Mouse (Mus musculus) gastrocnemius, postnatal 25 days (tissue): ENCODE results near the gene Sec16b. TPM values are rescaled to one million over a fixed set of nuclear protein-coding genes. Genes with fewer than 3 reads are reported as not detected.

Source experiments
- DNase-seq: peaks from one replicate; pipeline ENCODE4 v3.0.0; 2022
- long read RNA-seq, 2 experiments: library from polyadenylated mRNA; stranded (forward); transcript quantifications; one replicate each; pipeline ENCODE4 v2.0.0; 2021
- total RNA-seq, 2 experiments: library from RNA; stranded (reverse); gene quantifications; 1 replicate in 1 of 2; 2 replicates in 1 of 2; pipeline ENCODE4 v1.2.3; 2021

Sec16b gene
- total RNA-seq = 1 to 10 TPM; 1.2 to 1.8 TPM
- long read RNA-seq, experiment 1 = 0 reads
- long read RNA-seq, experiment 2, partial matches to known transcripts = 1 of 1 reads
- long read RNA-seq, experiment 2, other reads (novel, unspliced or antisense) = 0 of 1 reads

DNA sequence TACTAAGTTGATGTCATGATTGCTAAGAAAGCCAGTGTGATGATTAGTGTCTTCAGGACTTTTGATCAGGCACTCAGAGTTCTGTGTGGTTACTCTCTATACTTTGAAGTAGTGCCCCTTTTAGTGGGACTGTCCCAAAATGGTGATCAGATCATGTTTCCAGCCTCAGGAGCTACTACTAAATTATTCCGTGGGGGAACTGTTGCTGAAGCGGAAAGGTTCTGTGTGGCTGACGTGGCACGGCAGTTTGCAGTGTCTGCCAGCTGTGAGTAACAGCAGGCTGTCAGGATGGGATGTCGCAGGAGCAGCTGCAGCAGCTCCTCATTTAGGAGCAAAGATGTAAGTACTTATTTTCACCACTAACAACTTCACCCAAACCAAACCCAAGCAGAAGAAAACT, at the start of gene Sec16b:
Sec16b (plus strand) TSS at position 207 of the 400 bp plus-strand sequence.
- peak; percentile 59 for DNase-seq

- no peak for DNase-seq
Observed at GRCm38 (mm10) chr1:157457789-157458188, 48.7 kb upstream of the Sec16b start.

GRCm38 (mm10) chr1:157458421-157459208, 47.9 kb upstream of the Sec16b start, which contains the start of gene Cryzl2:
TSS of gene Cryzl2 (plus strand) at chr1:157458577.
- peak; percentile 70 for DNase-seq

- no peak for DNase-seq
Observed at GRCm38 (mm10) chr1:157459904-157460303, 46.6 kb upstream of the Sec16b start.

DNA sequence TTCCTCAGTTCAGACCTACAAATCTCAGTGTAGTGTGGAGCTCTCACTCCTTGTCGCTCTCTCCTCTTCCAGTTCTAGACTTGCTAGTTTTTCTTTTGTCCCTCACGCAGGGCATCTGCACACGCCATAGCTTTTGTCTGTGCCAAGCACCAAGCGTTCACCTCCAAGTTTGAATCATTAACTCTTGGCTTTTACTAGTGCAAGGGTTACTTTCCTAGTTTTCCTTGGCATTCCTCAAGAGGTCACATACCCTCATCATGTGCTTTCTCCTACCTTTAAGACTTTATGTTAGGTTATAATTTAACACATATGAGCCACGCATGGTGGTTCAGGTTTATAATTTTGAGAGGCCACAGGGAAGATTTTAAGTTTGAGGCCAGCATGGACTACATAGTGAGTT, 45.3 kb upstream of the Sec16b start:
- DNase-seq = no peak

- no peak for DNase-seq
Observed at GRCm38 (mm10) chr1:157462336-157462735, 44.2 kb upstream of the Sec16b start.

GRCm38 (mm10) chr1:157465194-157465593, 41.3 kb upstream of the Sec16b start:
- DNase-seq = no peak

DNA sequence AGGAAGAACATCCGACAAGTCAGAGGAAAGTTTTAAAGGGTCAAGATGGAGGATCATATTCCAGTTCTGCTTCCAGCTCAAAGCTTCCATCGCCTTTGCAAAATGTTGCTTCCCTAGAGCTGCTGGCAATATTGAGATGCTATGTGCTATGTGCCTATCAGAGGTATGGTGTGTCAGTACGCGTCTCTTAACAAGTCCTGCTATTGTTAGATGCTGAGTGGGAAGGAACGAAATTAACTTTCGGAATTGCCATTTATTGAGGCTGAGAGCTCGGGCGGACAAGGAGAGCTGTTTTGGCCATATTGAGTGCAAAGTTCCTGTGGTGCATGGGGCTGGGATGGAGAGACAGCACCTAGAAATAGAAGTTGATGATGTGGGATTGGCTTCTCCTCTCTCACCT, 38.7 kb upstream of the Sec16b start:
- DNase-seq = no peak

DNA sequence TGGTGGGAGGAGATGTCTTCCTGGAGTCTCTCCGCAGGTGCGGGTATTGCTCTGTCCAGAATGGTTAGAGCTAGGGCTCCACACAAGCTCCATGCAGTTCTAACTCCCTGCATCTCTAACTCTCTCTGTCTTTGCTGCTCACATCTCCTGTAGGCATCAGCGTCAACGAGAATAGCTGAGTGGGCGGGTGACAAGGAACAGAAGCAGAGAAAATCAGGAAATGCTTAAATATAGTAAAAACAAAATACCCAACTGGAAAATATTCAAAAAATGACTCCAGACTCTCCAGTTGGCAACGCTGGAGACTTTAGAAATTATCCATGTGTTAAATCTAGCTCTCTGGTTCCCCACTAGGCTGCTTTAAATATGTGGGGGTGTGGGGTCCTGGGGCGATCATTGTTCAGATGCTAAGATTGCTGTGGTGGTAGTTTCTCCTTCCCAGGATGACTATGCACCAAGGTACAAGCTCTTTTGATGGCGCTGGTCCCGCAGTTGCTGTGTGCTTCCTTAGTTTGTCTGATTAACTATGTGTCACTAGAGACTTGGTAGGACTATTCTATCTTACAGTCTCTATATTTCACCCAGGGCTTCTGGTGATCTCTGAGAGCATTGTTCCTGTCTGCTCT, 35.7 kb upstream of the Sec16b start:
- no peak for DNase-seq

DNA sequence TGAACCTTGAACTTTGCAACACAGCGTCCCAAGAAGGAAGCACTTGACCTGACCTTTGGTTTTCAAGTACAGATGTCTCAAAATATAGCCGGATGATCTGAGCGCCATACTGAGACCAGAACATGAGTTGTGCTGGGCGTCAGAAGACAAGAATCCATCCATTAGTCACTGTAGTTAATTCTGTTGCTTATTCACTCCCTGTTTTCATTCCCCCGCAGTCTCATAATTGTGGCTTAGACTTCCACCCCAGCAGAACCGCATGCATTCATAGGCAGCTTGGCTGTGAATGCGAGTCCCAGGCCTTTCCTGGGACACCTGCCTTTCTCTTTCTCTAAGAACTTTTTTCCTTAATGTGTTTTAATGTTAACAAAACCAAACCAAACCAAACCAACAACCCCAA, 33.8 kb upstream of the Sec16b start:
- DNase-seq = no peak

GRCm38 (mm10) chr1:157474865-157475264, 31.7 kb upstream of the Sec16b start:
- no peak for DNase-seq

GRCm38 (mm10) chr1:157476231-157476630, 30.3 kb upstream of the Sec16b start:
- no peak for DNase-seq

- no peak for DNase-seq
Observed at GRCm38 (mm10) chr1:157480090-157480489, 26.4 kb upstream of the Sec16b start.

GRCm38 (mm10) chr1:157480901-157481300, 25.6 kb upstream of the Sec16b start:
- DNase-seq = no peak

DNA sequence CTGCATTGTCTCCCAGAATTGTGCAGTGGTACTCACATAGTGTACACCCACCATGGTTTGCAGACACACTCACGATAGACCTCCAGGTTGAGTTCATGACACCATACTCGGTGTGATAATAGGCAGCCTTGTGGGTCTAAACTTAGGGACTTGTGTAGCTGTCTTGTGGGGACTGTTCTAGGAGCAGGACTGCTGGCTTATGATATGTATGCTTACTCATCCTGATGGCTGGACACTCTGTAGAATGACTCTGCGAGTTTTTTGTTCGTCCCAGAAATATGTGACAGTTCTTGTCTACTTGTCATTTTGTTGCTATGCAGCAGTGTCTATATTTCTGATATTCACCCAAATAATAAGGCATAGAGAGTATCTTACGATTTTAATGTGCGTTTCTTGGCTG, 24.9 kb upstream of the Sec16b start:
- DNase-seq = no peak

DNA sequence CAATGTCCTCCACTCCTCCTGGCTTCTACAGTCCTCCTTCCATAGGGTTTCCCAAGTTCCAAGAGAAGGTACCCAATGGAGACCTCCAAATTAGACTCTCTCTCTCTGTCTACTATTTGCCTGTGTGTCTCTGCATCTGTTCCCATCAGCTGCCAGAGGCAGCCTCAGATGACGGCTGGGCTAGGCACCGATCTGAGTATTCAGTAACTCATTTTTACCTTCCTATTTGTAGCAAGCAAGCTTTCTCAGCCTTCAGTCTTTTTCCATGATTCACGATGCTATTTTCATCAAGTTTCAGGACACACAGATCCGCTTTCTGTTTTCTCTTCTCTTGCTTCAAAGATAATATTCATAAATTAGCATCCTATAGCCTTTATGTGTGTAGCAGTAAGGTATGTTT, 22.4 kb upstream of the Sec16b start:
- DNase-seq = no peak

DNA sequence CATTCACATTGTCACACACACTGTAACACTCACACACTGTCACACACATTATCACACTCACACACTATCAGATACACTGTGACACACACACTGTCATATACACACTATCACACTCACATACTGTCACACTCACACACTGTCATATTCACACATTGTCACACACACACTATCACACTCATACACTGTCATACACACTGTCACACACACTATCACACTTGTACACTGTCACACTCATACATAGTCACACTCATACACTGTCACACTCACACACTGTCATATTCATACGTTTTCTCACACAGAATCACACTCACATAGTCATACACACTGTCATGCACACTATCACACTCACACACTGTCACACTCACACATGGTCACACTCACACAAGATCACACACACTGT, 5.9 kb upstream of the Sec16b start:
- no peak for DNase-seq

DNA sequence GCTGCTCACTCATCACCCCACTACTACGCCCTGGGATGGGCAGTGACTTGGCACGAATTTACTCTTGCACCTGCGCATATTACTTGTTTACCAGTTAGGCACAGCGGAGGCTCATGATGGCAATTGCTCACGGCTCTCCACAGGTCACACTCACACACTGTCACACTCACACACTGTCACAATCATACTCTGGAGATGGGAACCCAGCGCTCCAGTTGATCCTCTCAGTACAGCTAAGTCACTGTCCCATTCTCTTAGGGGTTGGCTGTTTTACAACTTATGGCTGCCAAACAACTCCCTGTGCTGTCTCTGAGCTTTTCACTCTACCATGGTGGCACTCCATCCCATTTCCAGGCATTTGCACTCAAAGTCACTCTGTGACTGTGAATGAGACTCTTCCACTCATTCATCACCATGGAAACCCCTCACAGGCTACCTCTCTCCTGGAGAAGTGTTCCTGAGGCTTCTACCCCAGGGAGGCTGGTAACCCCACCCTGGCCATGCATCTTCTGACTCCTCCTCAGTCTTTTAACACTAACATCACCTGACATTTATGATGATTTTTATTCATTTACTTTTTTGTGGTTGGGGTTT, 5.1 kb upstream of the Sec16b start:
- DNase-seq = no peak

GRCm38 (mm10) chr1:157503071-157503470, 3.5 kb upstream of the Sec16b start:
- DNase-seq = no peak

DNA sequence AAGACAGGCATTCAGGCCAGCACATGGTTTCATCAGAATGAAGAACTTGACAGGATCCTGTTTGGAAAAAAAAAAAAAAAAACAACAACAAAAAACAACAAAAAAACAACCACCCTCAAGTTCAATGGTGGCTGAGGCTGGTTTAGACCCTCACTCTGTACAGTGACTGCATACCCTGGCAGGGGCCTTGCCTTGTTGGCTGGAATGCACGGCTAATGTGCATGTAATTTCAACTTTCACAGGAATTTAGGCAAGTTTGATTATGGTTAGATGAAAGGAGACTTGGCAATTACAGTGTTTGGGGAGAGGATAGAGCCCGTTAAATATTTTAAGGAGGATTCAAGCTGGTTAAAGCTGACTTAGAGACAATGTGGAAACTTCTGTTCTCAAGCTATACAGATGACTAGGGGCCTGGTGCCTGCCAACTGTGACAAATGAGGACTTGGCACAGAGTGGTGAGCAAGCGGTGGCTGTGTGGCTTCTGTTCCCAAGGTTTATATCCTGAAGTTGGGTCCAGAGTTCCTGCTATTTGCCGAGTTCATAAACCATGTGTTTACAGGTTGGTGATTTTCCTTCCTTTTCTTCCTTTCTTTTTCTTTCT, 567 bp downstream of the Sec16b start:
- DNase-seq = peak; percentile 16

GRCm38 (mm10) chr1:157507814-157508213, 1.3 kb downstream of the Sec16b start:
- peak; percentile 59 for DNase-seq

- no peak for DNase-seq
Observed at GRCm38 (mm10) chr1:157512690-157513448, 6.3 kb downstream of the Sec16b start.
